Mouse (Mus musculus): Measurements from ENCODE around the gene Snx30.
A peak's percentile ranks its signal among the peaks of the same experiment; 100 is the strongest.
"Not testable (repeated sequence)": the region's sequence is repeated elsewhere in the genome, so short reads cannot be mapped to it uniquely, and the experiment has no call there.

The Snx30 gene

DNA sequence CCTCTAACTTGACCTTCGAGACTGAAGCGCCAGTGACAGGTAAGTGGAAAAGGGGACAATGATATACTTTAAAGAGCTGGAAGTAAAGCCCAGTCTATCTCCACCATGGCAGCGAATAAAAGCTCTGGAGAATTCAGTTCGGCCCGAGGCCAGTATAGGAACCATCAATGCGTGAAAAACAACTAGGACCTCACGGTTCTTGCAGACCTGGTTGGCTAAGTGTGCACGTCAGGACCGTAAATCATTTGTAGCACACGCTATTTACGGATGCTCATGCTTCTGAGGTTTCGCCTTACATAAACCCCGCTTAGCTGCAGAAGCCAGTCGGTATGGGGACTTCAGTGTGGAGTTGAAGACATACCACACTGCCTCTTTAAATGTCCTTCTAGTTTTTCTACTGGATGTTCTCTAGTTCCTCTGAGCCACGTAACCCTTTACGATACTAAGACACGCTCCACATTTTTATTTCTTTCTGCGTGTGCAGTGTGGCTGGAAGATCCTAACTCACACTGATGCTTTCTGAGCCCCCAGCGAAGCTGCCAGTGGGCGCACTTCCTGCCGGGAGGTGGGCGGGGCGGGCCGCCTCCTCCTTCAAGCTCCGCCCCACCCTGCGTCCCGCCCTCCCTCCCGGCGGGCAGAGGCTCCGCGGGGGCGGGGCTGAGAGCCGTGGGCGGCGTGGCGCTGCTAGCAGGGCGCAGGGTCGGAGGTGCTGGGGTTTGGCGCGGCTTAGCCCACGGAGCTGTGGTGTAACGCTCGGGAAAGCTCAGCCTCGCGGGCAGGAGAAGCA is at the start of gene Snx30:
TSS of gene Snx30 (plus strand) at position 660 of the 787 bp plus-strand sequence.
- peak; percentile 88 for DNase-seq (ENCODE audit: low read depth, low spot score)

DNA sequence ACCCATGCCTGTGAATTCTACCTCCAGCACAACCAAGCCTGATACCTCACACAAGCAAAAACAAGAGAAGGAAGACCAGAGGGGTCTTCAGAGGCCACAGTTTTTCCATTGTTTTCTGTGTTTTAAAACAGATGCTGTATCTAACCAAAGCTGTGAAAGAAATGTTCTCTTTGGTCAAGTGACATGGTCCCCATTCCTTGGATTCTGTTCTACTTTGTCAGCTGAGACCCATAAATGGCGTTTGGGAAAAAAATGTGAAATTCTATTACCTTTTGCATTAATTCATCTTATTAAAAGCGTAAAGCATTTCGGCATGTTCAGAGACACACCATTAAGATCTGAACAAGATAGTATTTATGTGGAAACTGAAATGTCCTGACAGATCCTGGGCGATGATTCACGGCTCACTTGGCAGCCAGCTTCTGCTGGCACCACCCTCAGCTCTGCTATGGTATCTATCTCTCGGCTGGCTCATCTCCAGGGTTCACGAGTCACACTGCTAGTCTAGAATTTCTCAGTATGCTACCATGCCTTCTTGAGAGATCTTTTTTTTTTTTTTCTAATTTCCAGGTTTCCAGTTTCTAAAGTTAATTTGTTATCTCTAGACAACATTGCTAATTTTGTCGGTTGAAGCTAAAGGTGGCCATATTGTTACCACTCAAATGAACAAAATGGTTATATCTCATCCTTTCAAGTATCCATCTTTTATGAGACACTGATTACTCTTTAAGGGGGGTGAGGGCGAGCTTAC is 49.1 kb upstream of the Snx30 start:
- DNase-seq (ENCODE audit: low read depth, low spot score) = no peak

DNA sequence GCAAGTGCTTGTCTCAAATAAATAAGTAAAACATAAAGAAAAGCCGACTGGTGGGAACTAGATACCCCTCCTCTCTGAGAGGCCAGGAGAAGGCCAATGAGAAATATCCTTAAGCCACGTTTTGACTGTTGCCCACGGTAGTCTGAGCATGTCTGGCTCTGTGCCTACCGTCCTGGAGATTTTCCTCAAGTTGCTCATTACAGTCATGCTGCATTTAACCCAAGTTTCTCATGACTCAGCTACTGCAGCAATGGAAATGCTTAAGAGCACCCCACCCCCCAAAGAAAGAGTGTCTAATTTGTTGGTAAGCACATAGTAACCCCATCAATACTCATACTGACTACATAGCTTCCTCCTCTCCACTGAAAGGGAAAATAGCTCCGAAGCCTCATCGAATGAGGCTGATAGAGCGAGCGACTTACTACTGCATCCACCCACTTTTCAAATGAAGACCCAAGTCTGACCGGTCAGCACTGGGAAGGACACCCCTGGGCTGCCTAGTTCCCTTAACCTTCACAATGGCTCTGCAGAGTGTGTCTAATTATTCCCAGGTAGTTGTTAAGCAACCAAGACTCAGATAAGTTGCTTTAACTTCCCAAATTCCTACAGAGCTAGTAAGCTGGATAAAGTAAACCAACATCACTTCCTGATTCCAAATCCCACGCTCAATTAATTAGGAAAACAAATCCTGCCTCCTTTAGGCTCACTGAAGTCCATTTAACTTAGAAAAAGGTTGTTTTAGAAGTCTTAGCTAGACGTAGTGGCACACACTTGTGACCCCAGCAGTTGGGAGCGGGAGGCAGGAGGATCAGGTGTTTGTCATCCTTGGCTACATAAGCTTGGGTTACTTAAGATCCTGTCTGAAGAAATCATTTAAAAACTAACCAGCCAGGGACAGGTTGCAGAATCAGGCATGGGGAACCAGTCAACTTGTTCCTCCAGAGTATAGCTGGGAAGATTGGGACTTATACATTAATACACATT is 47.9 kb upstream of the Snx30 start:
- no peak for DNase-seq (ENCODE audit: low read depth, low spot score)

DNA sequence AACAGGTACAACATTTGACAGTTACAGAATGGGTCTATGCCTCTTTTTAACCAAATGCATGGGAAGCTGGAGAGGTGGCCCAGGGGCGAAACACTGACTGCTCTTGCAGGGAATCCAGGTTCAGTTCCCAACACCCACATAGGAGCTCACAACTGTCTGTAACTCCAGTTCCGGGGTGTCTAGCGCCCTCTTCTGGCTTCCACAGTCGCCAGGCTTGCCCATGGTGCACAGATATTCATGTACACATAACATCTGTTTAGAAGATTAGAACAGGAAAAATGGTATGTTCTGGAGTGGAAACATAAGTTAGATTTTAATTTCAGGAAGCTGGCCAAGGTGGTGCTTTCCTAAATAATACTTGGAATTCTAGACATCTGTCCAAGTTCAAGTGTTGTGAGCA is 45.6 kb upstream of the Snx30 start:
- peak; percentile 61 for DNase-seq (ENCODE audit: low read depth, low spot score)

DNA sequence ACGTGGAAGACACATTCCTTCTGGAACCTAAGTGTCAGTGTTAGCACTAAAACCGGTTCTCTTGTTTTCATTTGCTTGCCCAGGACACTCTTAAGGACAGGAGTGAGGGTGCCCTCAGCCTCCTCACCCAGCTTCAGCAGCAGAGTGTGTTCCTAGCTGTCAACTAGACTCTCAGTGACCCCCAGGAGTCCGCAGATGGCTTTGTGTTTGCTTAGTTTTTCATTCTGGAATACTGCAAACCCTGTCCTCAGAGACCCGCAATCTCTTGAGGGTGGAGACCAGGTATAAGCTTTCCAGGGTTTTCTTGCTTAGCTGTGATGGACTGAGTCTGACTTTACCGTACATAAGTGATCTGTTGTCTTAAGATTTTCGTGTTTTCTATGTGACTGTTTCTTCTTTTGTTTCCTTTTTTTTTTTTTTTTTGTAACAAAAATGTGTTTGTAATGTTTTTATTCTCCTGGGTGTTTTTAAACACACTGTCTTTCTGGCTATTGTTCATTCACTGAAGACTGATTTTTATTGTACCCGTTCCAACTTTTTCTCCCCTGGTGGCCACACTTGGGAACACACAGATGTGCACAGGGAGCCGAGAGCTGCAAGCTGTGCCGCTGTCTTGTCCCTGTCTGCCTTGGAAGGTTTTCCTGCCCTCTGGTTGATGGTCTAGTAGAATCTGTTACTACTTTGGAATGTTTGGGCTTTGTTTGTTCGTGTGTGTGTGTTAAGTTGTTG is 44.8 kb upstream of the Snx30 start:
- peak; percentile 62 for DNase-seq (ENCODE audit: low read depth, low spot score)

DNA sequence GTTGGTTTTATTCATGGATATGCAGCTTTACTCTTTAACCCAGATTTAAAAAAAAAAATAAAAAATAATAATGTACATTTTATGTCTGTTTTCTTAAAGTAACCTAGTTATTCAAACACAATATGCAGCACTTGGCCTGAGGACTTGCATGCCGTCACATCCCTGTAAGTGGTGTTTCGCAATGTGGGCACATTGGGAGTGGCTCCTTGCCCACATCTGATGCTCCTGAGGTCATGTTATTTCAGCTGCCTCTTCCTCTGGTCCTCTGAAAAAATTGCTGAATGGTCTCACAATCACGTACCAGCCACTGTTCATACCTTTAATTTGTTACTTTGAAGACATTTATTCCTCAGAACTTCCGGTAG is 44.3 kb upstream of the Snx30 start:
- no peak for DNase-seq (ENCODE audit: low read depth, low spot score)

DNA sequence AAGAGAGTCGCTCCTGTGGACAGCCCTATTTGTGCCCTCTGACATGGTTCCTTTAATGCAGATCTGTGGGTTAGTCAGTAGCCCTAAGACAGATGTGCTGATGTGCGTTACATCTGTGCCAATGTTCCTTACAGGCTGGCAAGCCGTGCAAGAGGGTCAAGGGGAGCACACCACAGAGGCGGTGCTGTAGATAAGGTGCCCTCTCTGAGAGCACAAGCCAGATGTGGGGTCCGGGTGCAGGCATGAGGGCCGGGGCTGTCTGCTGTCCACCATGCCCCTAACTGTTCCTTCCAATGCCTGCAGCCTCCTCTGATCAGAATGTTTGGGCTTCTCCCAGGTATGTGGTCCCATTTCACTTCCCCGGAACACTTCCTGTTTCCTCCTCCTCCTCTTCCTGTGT is 40.7 kb upstream of the Snx30 start:
- DNase-seq (ENCODE audit: low read depth, low spot score) = peak; percentile 29

DNA sequence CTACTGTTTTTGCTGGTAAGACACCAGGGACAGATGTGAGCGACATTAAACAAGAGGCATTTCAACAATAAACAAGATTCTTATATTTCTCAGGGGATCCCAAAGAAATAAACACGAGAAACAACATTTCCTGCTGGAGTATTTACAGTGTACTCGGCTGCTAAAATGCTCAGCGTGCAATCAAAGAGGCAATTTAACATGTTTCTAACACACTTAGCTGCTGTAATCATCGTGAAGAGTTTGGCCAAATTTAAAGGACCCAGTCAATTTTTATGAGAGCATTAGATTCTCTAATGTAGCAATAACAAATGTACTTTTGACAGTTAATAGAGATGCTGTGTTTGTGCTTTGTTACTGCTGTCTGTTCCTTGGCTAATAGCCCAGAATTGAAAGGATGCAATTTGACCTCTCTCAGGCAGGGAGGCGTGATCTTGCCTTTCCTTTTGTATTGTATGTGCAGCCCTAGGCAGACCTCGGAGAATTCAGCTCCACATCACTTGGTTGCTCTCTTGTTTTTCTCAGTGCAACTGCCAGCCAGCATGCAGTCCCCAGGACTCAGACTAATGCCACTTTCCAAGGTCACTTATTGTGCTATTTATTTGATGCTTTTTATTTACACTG is 40.1 kb upstream of the Snx30 start:
- DNase-seq (ENCODE audit: low read depth, low spot score) = peak; percentile 27

DNA sequence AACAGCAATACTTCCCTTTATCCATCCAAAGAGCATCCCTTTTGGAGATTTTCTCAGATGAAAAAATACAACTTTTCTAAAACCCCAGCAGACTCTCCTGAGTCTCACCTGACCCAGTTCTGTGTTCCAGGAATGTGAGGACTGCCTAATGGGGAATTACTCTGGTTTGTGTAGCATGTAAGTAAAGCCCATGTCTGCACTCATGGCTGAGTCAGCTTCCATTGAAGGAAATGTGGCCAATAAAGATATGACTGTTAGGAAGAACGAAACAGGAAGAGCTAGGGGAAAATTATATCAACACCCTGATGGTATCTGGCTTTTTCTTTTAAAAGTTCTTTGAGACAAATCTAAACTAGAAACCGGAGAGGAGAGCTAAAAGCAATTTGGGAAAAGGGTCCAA is 37.9 kb upstream of the Snx30 start:
- no peak for DNase-seq (ENCODE audit: low read depth, low spot score)

DNA sequence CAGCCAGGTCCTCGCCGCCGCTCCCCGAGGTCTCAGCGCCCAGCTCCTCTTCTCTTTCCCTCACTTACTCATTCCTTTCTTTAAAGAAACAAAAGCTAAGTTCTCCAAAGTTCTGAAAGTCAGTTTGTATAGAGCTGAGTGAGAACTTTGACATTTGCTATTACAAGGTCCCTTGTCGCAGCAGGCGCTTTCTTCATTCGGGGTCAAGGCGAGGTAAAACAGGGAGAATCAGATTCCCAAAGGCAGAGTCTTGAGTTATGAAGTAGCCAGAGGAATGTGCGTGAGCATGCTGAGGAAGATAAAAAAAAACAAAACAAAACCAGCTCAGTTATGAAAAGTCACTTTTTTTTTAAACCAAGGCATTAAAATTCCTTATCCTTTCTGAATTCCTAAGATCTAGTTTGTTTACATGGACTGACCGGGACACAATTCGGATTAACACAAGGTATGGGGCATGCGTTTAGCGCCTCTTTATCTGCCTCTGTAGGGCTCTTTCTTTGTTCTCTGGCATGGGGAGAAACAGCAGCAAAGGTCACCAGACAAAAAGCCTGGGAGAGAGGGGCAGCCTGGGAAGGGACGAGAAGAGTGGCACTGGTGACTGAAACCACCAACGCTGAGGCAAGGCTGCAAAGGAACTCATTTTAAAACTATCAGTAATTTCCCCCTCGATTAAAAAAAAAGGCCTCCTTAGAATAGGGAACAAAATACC is 33.3 kb upstream of the Snx30 start:
- peak; percentile 45 for DNase-seq (ENCODE audit: low read depth, low spot score)

DNA sequence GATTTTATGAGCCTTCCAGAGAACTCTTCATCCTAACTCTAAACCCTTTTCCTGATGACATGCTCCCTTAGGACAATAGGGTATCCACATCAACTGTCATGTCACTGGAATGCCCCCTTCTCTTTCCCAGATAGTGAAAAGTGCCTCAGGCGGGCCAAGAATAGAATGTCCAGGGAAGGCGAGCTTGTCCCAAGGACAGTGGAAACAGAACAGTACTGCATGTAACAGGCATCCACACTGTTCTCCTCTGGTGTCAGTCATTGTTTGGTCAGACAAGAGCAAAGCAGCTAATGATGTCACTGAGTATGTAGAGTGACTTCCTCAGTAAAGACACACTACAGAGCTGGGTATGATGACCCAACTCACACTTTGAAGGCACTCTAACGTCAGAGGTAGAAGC is 27.8 kb upstream of the Snx30 start:
- no peak for DNase-seq (ENCODE audit: low read depth, low spot score)

DNA sequence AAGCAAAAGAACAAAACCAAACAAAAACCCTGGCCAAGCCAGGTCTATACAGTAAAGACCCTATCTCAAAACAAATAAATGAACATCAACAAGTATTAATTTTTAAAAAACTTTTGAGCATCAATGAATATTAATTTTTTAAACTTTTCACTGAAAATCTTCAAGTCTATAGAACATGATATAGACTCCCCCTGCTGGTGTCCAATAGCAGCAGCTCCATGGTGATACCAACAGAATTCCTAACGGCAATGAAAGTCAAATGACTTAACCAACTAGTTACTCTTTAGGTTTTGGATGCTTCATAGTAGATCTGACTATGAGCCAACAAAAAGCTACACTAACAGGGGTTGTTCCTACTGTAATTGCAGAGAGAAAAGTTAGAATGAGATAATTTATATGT is 25.1 kb upstream of the Snx30 start:
- DNase-seq (ENCODE audit: low read depth, low spot score) = peak; percentile 41

DNA sequence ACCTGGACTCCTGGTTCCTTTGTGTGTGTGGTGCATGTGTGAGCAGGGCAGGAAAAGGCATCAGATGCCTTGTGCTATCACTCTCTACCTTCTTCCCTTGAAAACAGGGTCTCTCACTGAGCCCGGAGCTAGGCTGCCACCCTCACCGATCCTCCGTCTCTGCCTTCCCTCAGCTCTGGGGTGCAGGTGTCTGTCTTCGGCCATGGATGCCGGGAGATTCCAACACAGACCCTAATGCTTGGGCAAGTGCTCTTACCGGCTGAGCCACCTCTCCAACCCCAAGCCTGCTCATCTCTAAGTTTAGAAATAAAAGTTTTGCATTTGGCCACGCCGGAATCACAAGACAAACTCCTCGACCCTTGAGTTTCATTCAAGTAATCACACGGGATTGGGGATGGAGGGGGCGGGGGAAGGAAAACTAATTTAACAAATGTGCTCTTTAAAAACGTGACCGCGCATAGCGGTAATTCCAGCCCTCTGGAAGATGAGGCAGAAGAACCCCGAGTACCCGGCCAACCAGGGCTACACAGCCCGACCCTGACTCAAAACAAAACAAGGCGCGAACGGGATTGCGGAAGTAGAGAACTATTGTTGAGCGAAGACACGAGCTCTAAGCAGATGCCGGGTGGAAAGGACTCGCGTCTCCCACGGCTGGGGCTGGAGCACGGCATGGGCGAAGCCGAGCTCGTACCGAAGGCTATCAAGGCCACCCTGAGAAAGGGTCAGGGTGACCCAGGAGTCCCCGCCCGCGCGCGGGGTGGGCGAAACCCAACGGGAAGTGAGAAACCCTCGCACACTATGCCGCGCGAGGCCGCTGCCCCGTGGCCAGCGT is 22.6 kb upstream of the Snx30 start:
- peak; percentile 83 for DNase-seq (ENCODE audit: low read depth, low spot score)

DNA sequence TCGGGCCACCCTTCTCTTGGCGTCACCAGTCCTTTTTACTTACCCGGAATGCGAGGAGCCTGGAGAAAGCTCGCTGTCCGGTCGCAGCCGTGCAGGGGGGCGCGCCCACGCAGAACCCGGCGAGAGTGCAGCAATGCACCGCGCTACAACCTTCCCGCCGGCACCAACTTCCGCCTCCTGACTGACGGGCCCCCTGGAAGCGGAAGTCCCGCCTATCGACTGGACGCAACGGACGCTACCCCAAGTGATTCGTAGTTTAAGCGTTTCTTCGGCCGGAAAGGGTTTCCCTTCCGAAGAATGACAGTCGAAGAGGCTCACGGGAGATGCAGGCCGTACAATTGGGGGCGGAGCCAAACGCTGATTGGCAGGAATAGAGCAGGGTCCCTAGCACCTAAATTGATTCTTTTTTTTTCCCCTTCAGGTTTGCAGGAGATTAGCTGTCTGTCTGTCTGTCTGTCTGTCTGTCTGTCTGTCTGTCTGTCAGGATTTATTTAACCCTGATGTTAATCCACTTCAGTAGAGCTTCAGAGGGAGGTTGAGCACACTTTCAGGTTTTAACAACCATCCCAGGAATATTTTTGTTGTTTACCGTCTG is 21.9 kb upstream of the Snx30 start:
- peak; percentile 99 for DNase-seq (ENCODE audit: low read depth, low spot score)

DNA sequence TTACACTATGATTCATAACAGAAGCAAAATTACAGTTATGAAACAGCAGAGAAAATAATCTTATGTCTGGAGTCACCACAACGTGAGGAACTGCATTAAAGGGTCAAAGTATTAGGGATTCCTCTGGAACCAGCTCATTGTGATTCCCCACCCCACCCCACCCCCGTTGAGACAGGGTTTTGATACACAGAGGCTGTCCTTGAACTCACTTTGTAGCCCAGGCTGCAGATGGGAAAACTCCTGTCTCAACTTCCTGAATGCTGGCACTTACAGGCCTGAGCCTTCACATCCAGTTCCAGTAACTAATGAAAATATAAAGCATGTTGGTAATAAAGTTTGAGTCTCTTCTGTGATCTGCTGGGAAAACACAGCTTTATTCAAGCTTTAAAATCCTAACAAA is 20.2 kb upstream of the Snx30 start:
- DNase-seq (ENCODE audit: low read depth, low spot score) = peak; percentile 70

DNA sequence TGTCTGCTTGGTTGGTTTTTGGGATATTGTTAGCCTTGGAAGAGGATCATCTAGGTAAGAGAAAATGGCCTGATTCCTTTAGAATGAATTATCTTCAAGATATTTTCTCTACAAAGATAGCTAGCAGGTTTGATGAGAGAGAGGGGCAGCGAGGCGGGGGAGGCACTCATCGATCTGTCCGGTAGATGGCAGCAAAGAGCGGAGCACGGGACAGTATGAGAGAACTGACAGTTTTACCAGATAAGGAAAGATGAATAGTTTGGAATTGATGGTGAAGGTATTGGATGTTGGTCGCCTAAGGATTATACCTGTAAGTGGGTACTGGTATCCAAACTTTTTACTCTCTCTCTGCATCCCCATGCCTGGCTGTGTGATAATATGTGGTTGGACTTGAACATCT is 19.0 kb upstream of the Snx30 start:
- DNase-seq (ENCODE audit: low read depth, low spot score) = peak; percentile 59

DNA sequence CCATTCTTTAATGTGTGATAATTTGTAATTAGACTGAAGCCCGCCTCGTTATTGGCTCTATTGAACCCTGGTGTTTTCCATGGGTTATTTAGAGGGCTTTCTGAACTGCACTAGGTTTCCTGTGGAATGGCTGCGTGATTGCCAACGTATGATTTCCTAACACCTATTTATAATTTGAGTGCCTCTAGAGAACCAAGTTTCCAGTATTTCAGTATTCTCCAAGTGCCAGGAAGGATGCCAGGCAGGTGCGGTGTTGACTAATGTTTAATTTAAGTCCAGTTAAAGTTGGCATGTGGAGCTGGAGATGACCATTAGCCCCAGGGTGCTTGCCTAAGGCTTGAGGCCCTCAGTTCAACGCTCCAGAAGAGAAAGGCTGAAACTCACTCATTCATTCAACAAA is 18.5 kb upstream of the Snx30 start:
- no peak for DNase-seq (ENCODE audit: low read depth, low spot score)

DNA sequence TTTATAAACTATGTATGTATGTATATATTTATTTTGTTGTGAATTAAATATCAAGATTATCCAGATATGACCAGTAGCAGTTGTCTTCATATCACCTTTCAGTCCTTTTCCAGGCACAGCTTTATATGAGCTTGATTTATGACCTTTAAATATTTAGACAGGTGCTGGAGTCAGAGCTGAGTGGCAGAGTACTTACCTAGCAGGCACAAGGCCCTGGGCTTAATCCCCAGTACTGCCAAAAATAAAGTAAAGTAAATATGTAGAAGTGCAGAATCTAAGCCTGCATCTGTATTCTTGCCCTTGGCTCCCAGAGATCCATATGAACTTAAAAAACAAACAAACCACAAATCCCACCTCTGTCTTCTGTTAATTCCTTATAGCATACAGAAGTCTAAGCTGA is 16.6 kb upstream of the Snx30 start:
- no peak for DNase-seq (ENCODE audit: low read depth, low spot score)

DNA sequence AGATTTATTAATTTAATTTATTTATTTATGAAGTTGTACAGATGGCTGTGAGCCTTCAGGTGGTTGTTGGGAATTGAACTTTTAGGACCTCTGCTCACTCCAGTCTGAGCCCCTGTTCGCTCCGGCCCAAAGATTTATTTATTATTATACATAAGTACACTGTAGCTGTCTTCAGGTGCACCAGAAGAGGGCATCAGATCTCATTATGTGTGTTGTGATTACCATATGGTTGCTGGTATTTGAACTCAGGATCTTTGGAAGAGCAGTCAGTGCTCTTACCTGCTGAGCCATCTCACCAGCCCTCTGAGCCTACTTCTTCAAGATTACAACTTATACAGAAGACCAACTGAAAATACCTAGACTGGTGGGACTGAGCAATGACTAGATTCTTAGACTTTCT is 12.0 kb upstream of the Snx30 start:
- not testable (repeated sequence) for DNase-seq (ENCODE audit: low read depth, low spot score)

Measured in R1 (cell line).